Mouse (Mus musculus): Measurements from ENCODE around the gene Rbbp5. TPM values are rescaled to one million over a fixed set of nuclear protein-coding genes. Genes with fewer than 3 reads are reported as not detected.

The Rbbp5 gene
- polyA plus RNA-seq, 1 experiment from 2014 or later, result 47.3 TPM

GRCm38 (mm10) chr1:132540701-132541100, 63.5 kb downstream of the Rbbp5 start:
- Histone ChIP-seq H3K27ac (ENCODE audit: low read depth, low read length) (no peak overlapping the region), H3K9ac (ENCODE audit: low read depth, low read length) (no peak overlapping the region), H3K4me3 (ENCODE audit: low read length) (no peak overlapping the region), H3K27me3 (ENCODE audit: control insufficient read depth, insufficient read depth, low read length) (peaks cover 42% of the 10 kb centered on the region), H3K36me3 (ENCODE audit: control insufficient read depth, insufficient read depth, low read length) (no peaks in the 10 kb centered on the region), H3K4me2 (replicated peaks; ENCODE audit: low read depth, low read length) (peak overlapping the region; percentile 24), H3K9me3 (ENCODE audit: control insufficient read depth, low read length) (no peaks in the 10 kb centered on the region), H3K4me1 (ENCODE audit: control insufficient read depth, insufficient read depth, low read length) (peaks cover 20% of the 10 kb centered on the region)
- 47% methylated on average over 7 of the region's 7 CpGs for WGBS
- peak; percentile 17; the same call in 1 of the 2 replicates for ATAC-seq (ENCODE audit: low FRiP score, low TSS enrichment)

- peaks cover 20% of the 10 kb centered on the region for H3K4me1 ChIP-seq (ENCODE audit: control insufficient read depth, insufficient read depth, low read length)
- no peaks in the 10 kb centered on the region for H3K9me3 ChIP-seq (ENCODE audit: control insufficient read depth, low read length)
- no peak overlapping the region for H3K27ac ChIP-seq (ENCODE audit: low read depth, low read length)
- peak; percentile 85 for ATAC-seq (ENCODE audit: low FRiP score, low TSS enrichment)
- H3K27me3 ChIP-seq (ENCODE audit: control insufficient read depth, insufficient read depth, low read length), result peaks cover 46% of the 10 kb centered on the region
- H3K9ac ChIP-seq (ENCODE audit: low read depth, low read length), result no peak overlapping the region
- WGBS, result 3% methylated on average over 14 of the region's 14 CpGs
- H3K4me3 ChIP-seq (ENCODE audit: low read length), result no peak overlapping the region
- H3K36me3 ChIP-seq (ENCODE audit: control insufficient read depth, insufficient read depth, low read length), result no peaks in the 10 kb centered on the region
- peak overlapping the region; percentile 24 for H3K4me2 ChIP-seq (replicated peaks; ENCODE audit: low read depth, low read length)
Measured at GRCm38 (mm10) chr1:132541171-132541823, 64.1 kb downstream of the Rbbp5 start.

DNA sequence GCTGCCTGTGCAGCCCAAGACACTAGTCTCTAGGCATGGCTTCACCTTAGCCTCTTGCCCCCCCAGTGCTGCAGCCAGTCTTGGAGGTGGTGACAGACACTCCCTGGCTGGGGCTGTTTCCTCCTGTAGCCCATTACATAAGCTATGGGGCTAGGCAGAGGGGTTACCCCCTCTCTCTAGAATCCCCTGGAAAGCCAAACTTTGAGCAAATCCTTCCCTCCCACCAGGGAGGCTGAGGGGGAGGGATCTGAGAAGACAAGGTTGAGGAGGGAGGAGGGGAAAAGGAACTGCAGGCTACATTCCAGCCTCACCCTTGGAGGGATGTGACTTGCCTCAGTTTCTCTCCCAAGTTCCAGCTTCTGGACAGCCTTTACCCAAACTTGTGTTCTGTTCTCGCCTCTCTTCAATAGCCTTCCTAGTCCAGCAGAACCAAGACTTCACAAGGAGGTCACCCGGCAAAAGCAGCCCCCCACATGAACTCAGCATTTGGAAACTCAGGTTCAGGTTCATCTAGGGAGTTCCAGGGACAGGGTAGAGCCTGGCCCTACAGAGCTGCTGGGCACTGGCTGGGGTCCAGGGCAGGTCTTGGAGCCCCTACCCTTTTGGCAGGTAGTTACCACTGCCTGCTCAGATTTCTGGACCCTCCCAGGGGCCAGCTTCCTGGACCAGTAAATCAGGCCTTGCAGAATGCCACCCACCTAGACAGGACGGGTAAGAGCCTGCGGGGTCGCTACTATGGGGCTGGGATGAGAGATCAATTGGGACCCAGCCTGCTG, 64.8 kb downstream of the Rbbp5 start:
- H3K9me3 ChIP-seq (ENCODE audit: control insufficient read depth, low read length), result no peaks in the 10 kb centered on the region
- peaks cover 46% of the 10 kb centered on the region for H3K27me3 ChIP-seq (ENCODE audit: control insufficient read depth, insufficient read depth, low read length)
- ATAC-seq (ENCODE audit: low FRiP score, low TSS enrichment), result peak; percentile 7
- 14% methylated on average over 5 of the region's 5 CpGs for WGBS
- no peak overlapping the region for H3K9ac ChIP-seq (ENCODE audit: low read depth, low read length)
- H3K4me2 ChIP-seq (replicated peaks; ENCODE audit: low read depth, low read length), result peak overlapping the region; percentile 49
- no peaks in the 10 kb centered on the region for H3K36me3 ChIP-seq (ENCODE audit: control insufficient read depth, insufficient read depth, low read length)
- peak overlapping the region; percentile 28; the same call in 1 of the 2 replicates for H3K4me3 ChIP-seq (ENCODE audit: low read length)
- peaks cover 20% of the 10 kb centered on the region for H3K4me1 ChIP-seq (ENCODE audit: control insufficient read depth, insufficient read depth, low read length)
- H3K27ac ChIP-seq (ENCODE audit: low read depth, low read length), result no peak overlapping the region

GRCm38 (mm10) chr1:132542762-132543306, 65.7 kb downstream of the Rbbp5 start, which contains the start of gene Cntn2:
Cntn2 (minus strand) TSS chr1:132543256.
- peak; percentile 14; the same call in 1 of the 2 replicates for ATAC-seq (ENCODE audit: low FRiP score, low TSS enrichment)
- WGBS, result 1% methylated on average over 25 of the region's 30 CpGs
- Histone ChIP-seq H3K36me3 (ENCODE audit: control insufficient read depth, insufficient read depth, low read length) (no peaks in the 10 kb centered on the region), H3K4me3 (ENCODE audit: low read length) (peak within 1 kb of the TSS; percentile 28), H3K9me3 (ENCODE audit: control insufficient read depth, low read length) (no peaks in the 10 kb centered on the region), H3K4me2 (replicated peaks; ENCODE audit: low read depth, low read length) (peak within 1 kb of the TSS; percentile 49), H3K4me1 (ENCODE audit: control insufficient read depth, insufficient read depth, low read length) (peaks cover 20% of the 10 kb centered on the region), H3K9ac (ENCODE audit: low read depth, low read length) (no peak within 1 kb of the TSS), H3K27me3 (ENCODE audit: control insufficient read depth, insufficient read depth, low read length) (peaks cover 46% of the 10 kb centered on the region), H3K27ac (ENCODE audit: low read depth, low read length) (no peak within 1 kb of the TSS)

DNA sequence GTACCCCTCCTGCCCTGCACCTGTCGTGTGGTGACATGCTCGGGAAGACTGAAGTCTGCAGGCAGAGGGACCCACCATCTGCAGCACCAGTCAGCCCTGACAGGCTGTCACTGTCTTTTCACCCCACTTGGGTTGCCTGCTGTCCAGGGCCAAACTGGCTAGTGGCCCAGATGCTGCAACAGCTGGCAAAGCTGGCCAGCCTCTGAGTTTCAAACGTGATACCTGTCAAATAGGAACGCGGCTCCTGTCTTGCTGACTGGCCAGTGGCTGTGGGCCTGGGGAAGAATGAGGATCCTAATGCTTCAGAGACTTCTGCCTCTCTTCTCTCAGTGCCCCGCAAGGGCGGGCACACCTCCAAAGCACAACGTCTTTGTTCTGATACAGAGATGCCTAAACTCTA, 66.6 kb downstream of the Rbbp5 start:
- H3K36me3 ChIP-seq (ENCODE audit: control insufficient read depth, insufficient read depth, low read length), result no peaks in the 10 kb centered on the region
- no peak overlapping the region for H3K27ac ChIP-seq (ENCODE audit: low read depth, low read length)
- no peak overlapping the region for H3K4me3 ChIP-seq (ENCODE audit: low read length)
- H3K4me2 ChIP-seq (replicated peaks; ENCODE audit: low read depth, low read length), result no peak overlapping the region
- H3K27me3 ChIP-seq (ENCODE audit: control insufficient read depth, insufficient read depth, low read length), result peaks cover 46% of the 10 kb centered on the region
- H3K9ac ChIP-seq (ENCODE audit: low read depth, low read length), result no peak overlapping the region
- H3K4me1 ChIP-seq (ENCODE audit: control insufficient read depth, insufficient read depth, low read length), result peaks cover 20% of the 10 kb centered on the region
- no peaks in the 10 kb centered on the region for H3K9me3 ChIP-seq (ENCODE audit: control insufficient read depth, low read length)
- no peak for ATAC-seq (ENCODE audit: low FRiP score, low TSS enrichment)
- 77% methylated on average over 8 of the region's 8 CpGs for WGBS

Other genes with a start within 250 kb of the Rbbp5 start
- not detected in 2 replicates for gene Gm10188, start 247.6 kb upstream of the Rbbp5 start, polyA plus RNA-seq (2014; fragmentation: Nextera tagmentation; extraction: Ambion mirVana)
- gene Klhdc8a, start 178.7 kb upstream of the Rbbp5 start, polyA plus RNA-seq (2014; fragmentation: Nextera tagmentation; extraction: Ambion mirVana), result 1.3 and 1.4 TPM in 2 replicates
- 1.4 and 2.3 TPM in 2 replicates for gene Nuak2, start 161.2 kb upstream of the Rbbp5 start, polyA plus RNA-seq (2014; fragmentation: Nextera tagmentation; extraction: Ambion mirVana)
- gene Tmcc2, start 86.1 kb upstream of the Rbbp5 start, polyA plus RNA-seq (2014; fragmentation: Nextera tagmentation; extraction: Ambion mirVana), result 5.5 and 6.2 TPM in 2 replicates
- 14.9 and 22.1 TPM in 2 replicates for gene Dstyk, start 59.8 kb upstream of the Rbbp5 start, polyA plus RNA-seq (2014; fragmentation: Nextera tagmentation; extraction: Ambion mirVana)
- gene Tmem81, start 28.9 kb downstream of the Rbbp5 start, polyA plus RNA-seq (2014; fragmentation: Nextera tagmentation; extraction: Ambion mirVana), result 1.1 and 2.1 TPM in 2 replicates
- 0.26 and 0.32 TPM in 2 replicates for gene Cntn2, start 65.9 kb downstream of the Rbbp5 start, polyA plus RNA-seq (2014; fragmentation: Nextera tagmentation; extraction: Ambion mirVana)